Mouse (Mus musculus) liver, embryonic 14.5 days (tissue): ENCODE data around the gene Plxna4.

ENCODE experiments used
- CTCF ChIP-seq: IDR thresholded peaks from 2 replicates; pipeline ENCODE4 v1.5.1; 2016; ENCODE audit warnings: antibody characterized with exemption, low read depth, control low read depth
- EP300 ChIP-seq: IDR thresholded peaks from 2 replicates; pipeline ENCODE4 v1.6.1; 2016; ENCODE audit warnings: antibody characterized with exemption, low read depth

- TF ChIP-seq CTCF (no peak), EP300 (no peak)
Measured at GRCm38 (mm10) chr6:32201506-32201905, 386.5 kb downstream of the Plxna4 start.
